Mouse (Mus musculus): Measurements from ENCODE around the gene Cfap157. TPM values are rescaled to one million over a fixed set of nuclear protein-coding genes. Genes with fewer than 3 reads are reported as not detected.

Cfap157 gene
- not detected in 2 replicates for total RNA-seq (2017)

GRCm38 (mm10) chr2:32784048-32784681, at the start of gene Cfap157:
TSS of gene Cfap157 (minus strand) at chr2:32784428.
- ATAC-seq (replicated peaks in 1 of 2; ENCODE audit: insufficient read depth in 1 of 2, low FRiP score in 2 of 2, low TSS enrichment in 1 of 2, low read depth in 1 of 2, poor library complexity in 2 of 2, severe bottlenecking in 2 of 2): no peak

DNA sequence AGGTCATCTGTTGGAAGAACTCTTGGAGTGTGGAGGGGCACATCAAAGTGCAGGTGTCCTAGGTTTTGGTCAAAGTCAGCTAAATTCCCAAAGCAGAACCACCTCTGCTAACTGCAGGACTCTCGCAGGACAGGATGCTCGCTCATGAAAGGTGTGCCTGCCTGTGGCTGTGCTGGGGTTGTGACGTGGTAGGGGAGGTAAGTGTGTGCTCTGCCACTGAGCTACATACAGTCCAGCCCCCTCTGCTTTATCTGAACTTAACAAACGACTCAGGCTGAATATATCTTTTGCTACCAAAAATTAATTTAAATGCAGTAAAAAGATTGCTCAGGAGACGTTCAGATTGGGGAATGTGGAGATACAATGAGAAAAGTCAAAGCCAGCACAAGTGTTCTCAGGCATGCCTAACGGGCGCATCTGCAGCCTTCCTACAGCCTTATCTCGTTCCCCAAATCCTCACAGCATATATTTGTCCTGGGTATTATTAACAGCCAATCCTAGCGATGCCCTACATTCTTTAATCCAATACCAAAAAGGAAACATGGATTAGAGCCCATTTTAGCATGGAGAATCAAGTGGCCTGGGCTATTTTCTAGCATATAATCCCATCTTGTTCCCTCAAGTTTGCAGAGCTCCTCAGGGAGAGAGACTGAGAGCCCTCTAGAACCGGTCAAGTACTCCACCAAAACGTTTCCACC, 44.9 kb upstream of the Cfap157 start:
- no peak for ATAC-seq (replicated peaks in 1 of 2; ENCODE audit: insufficient read depth in 1 of 2, low FRiP score in 2 of 2, low TSS enrichment in 1 of 2, low read depth in 1 of 2, poor library complexity in 2 of 2, severe bottlenecking in 2 of 2)

GRCm38 (mm10) chr2:32825796-32826195, 41.6 kb upstream of the Cfap157 start:
- no peak for ATAC-seq (replicated peaks in 1 of 2; ENCODE audit: insufficient read depth in 1 of 2, low FRiP score in 2 of 2, low TSS enrichment in 1 of 2, low read depth in 1 of 2, poor library complexity in 2 of 2, severe bottlenecking in 2 of 2)

DNA sequence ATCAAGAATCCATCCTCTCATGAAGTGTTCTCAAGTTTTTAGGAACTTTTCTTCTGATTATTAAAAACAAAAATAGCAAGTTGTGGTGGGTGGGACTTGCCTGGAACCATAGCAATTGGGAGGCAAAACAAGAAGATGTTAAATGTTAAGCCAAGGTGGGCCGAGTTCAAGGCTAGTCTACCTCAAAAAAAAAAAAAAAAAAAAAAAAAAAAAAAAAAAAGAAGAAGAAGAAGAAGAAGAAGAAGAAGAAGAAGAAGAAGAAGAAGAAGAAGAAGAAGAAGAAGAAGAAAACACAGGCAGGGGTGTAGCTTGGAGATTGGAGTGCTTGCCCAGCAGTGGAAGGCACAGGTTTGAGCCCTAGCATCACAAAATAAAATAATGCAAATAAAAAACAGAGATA, 40.5 kb upstream of the Cfap157 start:
- no peak for ATAC-seq (replicated peaks in 1 of 2; ENCODE audit: insufficient read depth in 1 of 2, low FRiP score in 2 of 2, low TSS enrichment in 1 of 2, low read depth in 1 of 2, poor library complexity in 2 of 2, severe bottlenecking in 2 of 2)

DNA sequence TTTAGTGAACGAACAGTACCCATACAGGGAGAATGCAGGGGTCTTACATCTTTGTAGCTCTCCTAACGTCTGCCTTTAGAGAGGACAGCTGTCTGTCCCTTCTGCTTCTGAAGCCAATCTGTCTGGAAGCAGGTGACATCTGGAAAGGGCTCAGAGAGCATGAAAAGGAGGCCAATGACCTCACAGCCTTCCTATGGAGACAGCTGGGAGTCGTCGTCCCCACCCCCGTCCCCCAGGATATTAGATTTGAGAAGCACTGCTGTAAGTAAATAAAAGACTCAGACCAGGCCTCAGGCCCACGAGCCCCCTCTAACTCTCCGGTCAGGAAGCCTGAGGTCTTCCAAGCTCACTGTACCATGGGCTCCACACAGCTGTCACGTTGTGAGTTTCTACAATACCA, 40.0 kb upstream of the Cfap157 start:
- ATAC-seq (replicated peaks in 1 of 2; ENCODE audit: insufficient read depth in 1 of 2, low FRiP score in 2 of 2, low TSS enrichment in 1 of 2, low read depth in 1 of 2, poor library complexity in 2 of 2, severe bottlenecking in 2 of 2): no peak

DNA sequence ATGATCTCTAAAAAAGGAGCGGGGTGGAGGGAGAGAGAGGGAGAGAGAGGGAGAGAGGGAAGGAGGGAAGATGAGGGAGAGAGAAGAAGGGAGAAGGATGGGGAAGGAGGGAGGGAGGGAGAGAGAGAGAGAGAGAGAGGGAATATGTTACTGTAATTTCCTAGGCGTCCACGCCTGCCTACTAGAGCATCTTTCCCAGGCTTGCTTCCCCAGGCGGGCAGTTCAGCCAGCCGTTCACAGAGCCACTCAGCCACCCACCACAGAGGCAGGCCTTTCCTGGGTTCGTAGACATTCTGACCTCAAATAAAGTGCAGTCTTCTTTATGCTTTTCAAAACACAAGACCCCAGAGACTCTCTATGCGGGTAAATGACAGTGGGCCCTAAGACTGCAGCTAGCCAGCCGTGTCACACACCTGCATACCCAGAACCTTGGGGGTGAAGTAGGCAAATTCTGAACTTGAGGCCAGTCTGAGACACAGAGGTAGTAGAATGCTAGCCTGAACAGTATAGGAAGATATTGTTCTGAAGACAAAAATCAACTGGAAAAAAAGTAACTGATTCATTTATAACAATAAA, 39.4 kb upstream of the Cfap157 start:
- ATAC-seq (replicated peaks in 1 of 2; ENCODE audit: insufficient read depth in 1 of 2, low FRiP score in 2 of 2, low TSS enrichment in 1 of 2, low read depth in 1 of 2, poor library complexity in 2 of 2, severe bottlenecking in 2 of 2): no peak

GRCm38 (mm10) chr2:32823153-32823552, 38.9 kb upstream of the Cfap157 start:
- ATAC-seq (replicated peaks in 1 of 2; ENCODE audit: insufficient read depth in 1 of 2, low FRiP score in 2 of 2, low TSS enrichment in 1 of 2, low read depth in 1 of 2, poor library complexity in 2 of 2, severe bottlenecking in 2 of 2): no peak

DNA sequence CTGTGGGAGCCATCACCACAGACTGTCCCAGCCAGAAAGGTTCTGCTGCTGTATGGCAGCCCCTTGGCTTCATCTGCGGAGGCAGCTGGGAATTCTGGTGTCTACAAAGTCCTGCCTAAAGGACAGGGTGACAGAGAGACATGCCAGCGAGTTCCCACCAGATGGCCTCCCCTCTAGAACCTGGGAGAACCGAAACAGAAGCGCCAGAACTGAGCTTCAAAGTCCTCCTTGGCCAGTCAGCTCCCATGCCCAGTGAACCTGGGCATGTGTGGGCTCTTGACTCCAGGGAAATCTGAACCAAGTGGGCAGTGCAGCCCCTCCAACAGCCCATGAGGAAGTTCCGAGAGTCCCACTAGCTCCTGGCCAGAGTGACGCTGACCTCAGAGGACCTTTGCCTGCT, 38.4 kb upstream of the Cfap157 start:
- ATAC-seq (replicated peaks in 1 of 2; ENCODE audit: insufficient read depth in 1 of 2, low FRiP score in 2 of 2, low TSS enrichment in 1 of 2, low read depth in 1 of 2, poor library complexity in 2 of 2, severe bottlenecking in 2 of 2): no peak

- ATAC-seq (replicated peaks in 1 of 2; ENCODE audit: insufficient read depth in 1 of 2, low FRiP score in 2 of 2, low TSS enrichment in 1 of 2, low read depth in 1 of 2, poor library complexity in 2 of 2, severe bottlenecking in 2 of 2): 0 out of 4 replicates have a peak, but pooled peaks of 1 of the 2 experiments have one; percentile 64
These were observed 37.0 kb upstream of the Cfap157 start for GRCm38 (mm10) chr2:32821041-32821802.

DNA sequence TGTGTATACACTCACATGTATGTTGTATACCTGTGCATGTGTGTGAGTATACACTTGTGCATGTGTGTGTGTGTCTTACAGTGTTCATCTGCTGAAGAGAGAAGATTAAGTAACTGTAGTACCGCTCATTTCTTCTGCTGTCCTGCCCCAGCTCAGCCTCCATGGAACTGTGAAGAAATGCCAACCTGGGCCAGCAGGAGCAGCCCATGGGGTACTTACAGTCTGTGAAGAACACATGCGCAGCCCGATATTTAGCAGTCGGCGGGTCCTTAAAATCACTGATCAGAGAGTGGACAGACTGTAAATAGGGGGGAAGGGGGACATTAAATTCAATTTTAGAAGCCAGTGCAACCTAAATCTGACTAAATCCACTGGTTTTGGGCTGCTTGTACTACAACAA, 34.0 kb upstream of the Cfap157 start:
- ATAC-seq (replicated peaks in 1 of 2; ENCODE audit: insufficient read depth in 1 of 2, low FRiP score in 2 of 2, low TSS enrichment in 1 of 2, low read depth in 1 of 2, poor library complexity in 2 of 2, severe bottlenecking in 2 of 2): no peak

- no peak for ATAC-seq (replicated peaks in 1 of 2; ENCODE audit: insufficient read depth in 1 of 2, low FRiP score in 2 of 2, low TSS enrichment in 1 of 2, low read depth in 1 of 2, poor library complexity in 2 of 2, severe bottlenecking in 2 of 2)
These were observed 33.4 kb upstream of the Cfap157 start for GRCm38 (mm10) chr2:32817589-32817988.

- ATAC-seq (replicated peaks in 1 of 2; ENCODE audit: insufficient read depth in 1 of 2, low FRiP score in 2 of 2, low TSS enrichment in 1 of 2, low read depth in 1 of 2, poor library complexity in 2 of 2, severe bottlenecking in 2 of 2): no peak
These were observed 32.8 kb upstream of the Cfap157 start for GRCm38 (mm10) chr2:32816946-32817581.

GRCm38 (mm10) chr2:32816497-32816896, 32.3 kb upstream of the Cfap157 start:
- ATAC-seq (replicated peaks in 1 of 2; ENCODE audit: insufficient read depth in 1 of 2, low FRiP score in 2 of 2, low TSS enrichment in 1 of 2, low read depth in 1 of 2, poor library complexity in 2 of 2, severe bottlenecking in 2 of 2): no peak

DNA sequence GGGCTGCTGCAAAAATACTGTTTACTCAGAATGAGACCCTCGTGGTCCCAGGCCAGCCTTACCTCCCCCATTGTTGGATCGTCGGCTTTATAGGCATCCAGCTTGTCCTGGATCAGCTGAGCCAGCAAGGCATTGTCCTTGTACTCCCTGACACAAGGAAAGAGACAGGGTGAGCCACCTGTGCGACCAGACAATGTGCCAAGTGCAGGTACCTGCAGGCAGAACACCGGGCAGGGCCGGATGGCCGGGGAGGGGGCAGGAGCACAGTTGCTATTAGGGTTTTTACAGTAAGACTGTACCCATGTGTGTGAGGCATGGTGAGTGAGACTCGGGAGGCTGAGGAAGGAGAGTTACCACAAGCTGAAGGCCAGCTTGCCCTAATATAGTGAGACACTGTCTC, 27.7 kb upstream of the Cfap157 start:
- no peak for ATAC-seq (replicated peaks in 1 of 2; ENCODE audit: insufficient read depth in 1 of 2, low FRiP score in 2 of 2, low TSS enrichment in 1 of 2, low read depth in 1 of 2, poor library complexity in 2 of 2, severe bottlenecking in 2 of 2)

- no peak for ATAC-seq (replicated peaks in 1 of 2; ENCODE audit: insufficient read depth in 1 of 2, low FRiP score in 2 of 2, low TSS enrichment in 1 of 2, low read depth in 1 of 2, poor library complexity in 2 of 2, severe bottlenecking in 2 of 2)
These were observed 24.8 kb upstream of the Cfap157 start for GRCm38 (mm10) chr2:32808816-32809566.

- ATAC-seq (replicated peaks in 1 of 2; ENCODE audit: insufficient read depth in 1 of 2, low FRiP score in 2 of 2, low TSS enrichment in 1 of 2, low read depth in 1 of 2, poor library complexity in 2 of 2, severe bottlenecking in 2 of 2): no peak
These were observed 14.2 kb upstream of the Cfap157 start for GRCm38 (mm10) chr2:32798251-32798962.
